Mouse (Mus musculus): ENCODE data around the gene Krtap17-1.

The Krtap17-1 gene

DNA sequence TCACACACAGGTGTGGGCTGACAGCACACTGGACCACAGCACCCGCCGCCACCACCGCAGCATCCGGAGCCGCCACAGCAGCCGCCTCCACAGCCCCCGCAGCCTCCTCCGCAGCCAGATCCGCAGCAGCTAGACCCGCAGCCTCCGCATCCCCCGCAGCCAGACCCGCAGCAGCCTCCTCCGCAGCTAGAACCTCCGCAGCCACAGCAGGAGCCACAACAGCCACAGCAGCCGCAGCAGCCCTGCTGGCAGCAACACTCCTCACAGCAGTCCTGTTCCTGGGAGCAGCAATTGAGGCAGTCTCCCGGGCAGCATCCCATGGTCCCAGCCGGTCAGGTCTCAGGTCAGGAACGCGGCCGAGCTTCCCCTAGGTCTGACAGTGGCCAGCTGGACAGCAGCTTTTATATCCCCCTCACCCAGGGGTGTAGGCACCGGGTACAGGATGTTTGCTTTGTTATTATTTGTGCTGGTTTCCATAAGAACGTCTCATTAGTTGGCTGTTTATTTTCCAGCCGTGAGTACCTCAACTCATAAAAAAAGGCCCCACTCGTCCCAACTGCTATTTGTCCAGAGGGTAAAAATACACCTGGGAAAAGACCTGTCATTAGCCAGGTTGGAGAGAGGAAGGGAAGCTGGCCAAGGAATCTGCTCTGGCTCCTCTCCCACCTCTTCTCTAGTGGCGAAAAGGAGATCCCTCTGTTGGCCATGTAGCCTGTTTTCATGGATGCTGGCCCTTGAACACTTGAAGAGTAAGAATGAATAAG is at the start of gene Krtap17-1:
TSS of gene Krtap17-1 (minus strand) at position 375 of the 764 bp plus-strand sequence.
- no peak for DNase-seq (ENCODE audit: low spot score)

DNA sequence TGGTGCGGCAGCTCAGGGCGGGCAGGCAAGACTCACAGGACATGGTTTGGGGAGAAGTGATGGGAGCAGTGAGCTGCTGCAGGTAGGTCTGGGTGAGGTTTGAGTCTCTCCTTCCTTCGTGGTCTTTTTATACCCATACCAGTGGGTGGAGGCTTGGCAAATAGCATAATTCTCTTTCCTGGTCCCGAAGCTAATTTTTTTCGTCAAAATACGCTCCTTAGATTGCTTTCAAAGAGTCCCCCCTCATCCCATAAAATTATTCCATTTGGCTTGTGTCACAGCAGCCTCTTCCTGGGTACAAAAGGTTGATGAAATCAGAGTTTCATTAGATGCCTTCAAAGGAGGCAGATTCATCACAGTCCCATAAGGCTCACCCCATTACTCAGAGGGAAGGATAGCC is 47.7 kb upstream of the Krtap17-1 start, which contains the start of gene Krt34:
TSS of gene Krt34 (minus strand) at position 101 of the 400 bp plus-strand sequence.
- DNase-seq (ENCODE audit: low spot score) = no peak

DNA sequence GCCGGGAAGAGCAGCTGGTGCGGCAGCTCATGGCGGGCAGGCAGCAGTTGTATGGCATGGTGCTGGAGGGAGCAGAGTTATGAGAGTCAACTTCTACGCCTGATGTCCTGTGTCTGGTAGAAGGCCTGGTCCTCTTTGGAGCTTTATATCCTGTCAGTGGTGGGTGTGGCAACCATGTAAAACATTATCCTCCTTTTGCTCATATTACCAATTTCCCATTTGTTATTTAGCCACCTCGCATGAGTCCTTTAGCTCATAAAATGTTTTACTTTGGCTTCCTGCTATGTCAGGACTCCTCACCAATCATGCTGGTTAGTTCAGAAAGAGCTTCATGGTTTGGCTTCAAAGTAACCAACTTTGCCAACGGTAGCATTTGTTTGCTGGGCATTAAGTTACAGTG is 36.0 kb upstream of the Krtap17-1 start, which contains the start of gene Krt33b:
TSS of gene Krt33b (minus strand) at position 101 of the 400 bp plus-strand sequence.
- no peak for DNase-seq (ENCODE audit: low spot score)

DNA sequence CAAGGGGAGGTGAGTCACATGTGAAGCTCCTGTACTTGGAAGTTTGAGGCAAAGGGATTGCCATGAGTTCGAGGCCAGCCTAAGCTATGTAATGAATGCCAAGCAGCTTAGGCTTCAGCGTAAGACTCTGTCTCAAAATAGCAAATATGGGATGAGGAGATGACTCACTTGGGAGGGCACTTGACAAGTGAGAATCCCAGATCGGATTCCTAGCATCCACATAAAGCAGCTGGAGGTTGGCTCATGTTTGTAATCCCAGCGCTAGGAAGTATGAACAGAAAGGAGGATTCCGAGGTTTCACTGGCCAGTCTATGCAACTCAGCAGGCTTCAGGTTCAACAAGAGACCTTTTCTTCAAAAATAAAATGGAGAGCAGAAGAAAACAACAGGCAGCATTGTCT is 27.6 kb upstream of the Krtap17-1 start:
- no peak for DNase-seq (ENCODE audit: low spot score)

DNA sequence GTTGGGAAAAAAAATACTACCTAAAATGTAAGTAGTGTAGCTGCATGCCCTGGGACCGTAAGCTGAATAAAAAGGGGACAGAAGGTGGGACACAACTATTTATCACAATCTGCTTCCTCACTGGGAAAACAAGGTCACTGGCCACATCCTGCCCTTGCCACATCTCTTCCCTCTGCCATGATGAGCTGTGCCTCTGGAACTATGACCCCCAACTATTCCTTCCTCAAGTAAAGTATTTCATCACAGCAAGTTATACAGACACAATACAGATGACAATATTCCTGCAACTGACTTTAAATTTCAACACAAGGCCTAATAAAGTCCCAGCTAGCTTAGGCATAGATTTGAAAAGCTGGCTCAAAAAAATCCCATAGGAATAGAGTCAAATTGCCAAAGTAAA is 25.7 kb upstream of the Krtap17-1 start:
- DNase-seq (ENCODE audit: low spot score) = no peak

DNA sequence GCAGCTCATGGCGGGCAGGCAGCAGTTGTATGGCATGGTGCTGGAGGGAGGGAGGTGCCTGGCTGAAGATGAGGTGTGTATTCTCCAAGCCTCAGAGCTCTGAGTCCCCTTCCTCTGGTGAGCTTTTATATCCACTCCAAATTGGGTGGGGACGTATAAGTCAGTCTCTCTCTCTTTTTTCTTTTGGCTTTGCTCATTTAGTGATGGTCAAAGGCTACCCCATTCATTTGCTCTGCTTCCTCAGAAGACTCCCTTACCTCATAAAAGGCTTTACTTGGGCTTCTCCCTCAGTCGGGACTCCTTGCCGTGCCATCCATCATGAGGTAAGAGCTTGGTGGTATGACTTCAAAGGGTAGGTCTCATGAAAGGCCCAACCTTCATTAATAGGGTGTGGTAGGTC is 22.3 kb upstream of the Krtap17-1 start, which contains the start of gene Krt33a:
TSS of gene Krt33a (minus strand) at position 101 of the 400 bp plus-strand sequence.
- DNase-seq (ENCODE audit: low spot score) = no peak

DNA sequence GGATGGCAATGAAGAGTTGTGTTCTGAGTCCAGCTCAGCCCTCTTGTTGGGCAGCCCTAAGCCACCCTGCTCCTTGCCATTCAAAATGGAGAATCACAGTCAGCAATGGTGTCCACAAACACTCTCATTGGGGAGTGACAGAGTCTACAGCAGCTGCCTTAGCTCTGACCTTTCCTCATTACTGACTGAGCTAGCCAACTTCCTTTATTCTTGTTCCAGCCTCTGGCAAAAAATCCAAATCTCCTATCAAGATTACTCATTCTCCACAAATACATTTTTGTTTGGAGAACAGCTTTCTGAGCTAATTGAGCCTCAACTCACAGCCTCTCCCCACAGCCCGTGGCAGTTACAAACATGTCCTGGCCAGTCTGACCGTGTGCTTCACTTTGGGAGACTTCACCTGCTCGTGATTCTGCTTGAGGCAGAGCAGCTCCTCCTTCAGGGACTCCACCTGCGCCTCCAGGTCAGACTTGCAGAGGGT is 19.9 kb upstream of the Krtap17-1 start:
- no peak for DNase-seq (ENCODE audit: low spot score)

DNA sequence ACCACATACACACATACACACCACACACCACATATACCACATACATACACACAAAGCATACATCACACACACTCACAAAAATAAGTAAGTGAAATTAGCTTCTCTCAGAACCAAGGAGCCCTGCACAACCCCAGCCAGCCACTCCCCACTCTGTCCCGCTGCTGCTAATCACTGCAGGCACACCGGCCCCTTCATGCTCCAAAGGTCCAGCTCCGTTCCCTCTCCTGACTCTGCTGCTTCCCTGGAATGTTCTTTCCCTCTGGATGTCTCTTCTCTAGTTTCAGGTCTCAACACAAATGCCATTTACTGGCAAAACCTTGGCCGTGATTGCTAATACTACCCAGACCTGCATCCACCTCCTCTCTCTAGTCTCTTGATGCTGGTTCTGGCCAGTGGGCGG is 16.9 kb upstream of the Krtap17-1 start:
- DNase-seq (ENCODE audit: low spot score) = no peak

DNA sequence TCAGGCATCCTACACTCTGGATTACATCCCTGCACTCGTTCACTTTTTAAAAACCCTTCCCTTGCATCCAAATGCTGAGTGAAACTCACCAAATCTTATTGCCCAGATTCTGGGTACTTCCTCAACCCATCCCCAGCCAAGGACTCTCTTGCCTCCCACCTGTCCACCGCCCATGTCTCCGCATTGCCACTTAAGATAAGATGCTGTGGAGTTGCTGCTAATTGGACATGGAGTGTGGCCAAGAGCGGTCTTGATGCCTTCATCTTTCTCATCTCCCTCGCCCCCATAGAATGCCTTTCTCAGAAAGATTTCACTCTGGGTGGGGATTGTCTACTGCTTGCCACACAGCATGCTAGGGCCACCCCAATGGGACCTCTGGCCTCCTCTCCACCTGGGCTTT is 14.5 kb upstream of the Krtap17-1 start:
- no peak for DNase-seq (ENCODE audit: low spot score)

DNA sequence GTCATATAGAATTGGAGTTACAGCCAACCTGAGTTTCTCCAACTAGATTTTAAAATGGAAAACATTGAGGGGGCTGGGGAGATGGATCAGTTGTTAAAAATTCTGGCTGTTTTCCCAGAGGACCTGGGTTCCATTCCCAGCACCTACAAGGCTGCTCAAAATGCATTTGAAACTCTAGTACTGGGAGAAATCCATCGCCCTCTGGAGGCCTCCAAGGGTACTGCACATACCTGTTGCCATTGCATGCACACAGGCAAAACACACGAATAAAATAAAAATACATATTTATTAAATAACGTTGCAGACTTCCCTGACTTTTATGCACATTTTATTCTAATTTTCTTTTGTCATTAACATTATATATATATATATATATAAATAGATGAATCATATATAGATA is 12.8 kb upstream of the Krtap17-1 start:
- DNase-seq (ENCODE audit: low spot score) = no peak

DNA sequence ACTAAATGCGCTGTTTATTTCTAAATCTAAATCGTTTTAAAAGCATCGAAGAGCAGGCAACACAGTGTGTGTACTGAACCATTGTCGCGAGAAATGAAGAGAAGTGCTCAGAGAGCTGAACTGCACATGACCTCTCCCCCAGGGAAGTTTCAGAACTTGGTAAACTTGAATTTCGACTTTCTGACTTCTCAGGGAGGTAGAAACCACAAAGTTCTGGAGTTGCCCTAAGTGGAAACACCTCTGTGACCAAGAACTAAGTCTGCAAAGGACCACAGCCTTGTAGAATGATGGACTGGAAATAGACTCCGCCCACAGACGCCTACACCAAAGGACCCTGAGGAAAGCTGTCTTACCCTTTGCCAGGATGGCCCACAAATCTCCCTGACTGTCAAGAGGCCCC is 12.1 kb upstream of the Krtap17-1 start:
- no peak for DNase-seq (ENCODE audit: low spot score)

DNA sequence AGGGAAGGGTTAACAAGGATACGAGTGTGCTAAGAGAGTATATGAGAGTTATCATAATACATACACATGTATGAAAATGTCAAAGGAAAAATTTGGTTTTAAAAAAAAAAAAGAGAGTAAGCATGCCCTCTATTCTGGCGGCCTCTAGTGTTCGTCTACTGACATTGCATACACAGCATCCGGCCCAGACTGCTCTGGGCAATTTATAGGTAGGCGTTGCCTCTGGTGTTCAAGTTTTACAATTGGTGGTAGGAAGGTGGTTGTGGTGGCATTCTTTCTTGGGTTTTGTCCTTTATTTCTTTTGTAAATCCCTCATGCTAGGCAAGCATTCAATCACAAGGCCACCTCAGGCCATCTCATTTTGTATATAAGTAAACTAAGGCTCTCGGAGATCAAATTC is 11.1 kb upstream of the Krtap17-1 start:
- no peak for DNase-seq (ENCODE audit: low spot score)

DNA sequence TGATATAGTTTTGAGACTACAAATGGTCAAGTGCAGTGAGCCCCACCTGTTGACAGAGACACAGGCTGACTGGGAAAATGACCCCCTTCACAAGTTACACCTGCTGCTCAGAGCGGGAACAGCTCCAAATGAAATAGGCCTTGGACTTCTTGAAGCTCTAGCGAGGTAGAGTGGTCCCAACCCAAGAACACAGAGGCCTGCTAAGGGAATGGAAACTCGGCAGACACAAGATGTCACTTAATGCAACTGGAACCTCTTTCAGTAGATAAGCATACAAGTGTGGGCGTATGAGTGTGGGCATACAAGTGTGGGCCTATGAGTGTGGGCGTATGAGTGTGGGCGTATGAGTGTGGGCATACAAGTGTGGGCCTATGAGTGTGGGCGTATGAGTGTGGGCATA is 5.3 kb upstream of the Krtap17-1 start:
- no peak for DNase-seq (ENCODE audit: low spot score)

DNA sequence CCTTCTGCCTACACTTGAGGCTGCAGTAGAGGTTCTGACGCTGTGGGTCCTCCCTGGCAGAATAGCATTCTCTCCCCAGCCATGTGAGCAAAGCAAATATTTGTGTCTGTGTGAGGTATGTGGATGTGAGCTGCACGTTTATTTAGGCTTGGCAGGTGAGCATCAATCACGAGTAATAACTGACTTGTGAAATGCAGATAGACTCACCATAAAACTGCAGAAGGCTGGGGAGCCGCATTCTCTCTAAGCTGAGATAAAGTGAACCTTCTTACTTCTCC is 529 bp upstream of the Krtap17-1 start:
- DNase-seq (ENCODE audit: low spot score) = no peak

DNA sequence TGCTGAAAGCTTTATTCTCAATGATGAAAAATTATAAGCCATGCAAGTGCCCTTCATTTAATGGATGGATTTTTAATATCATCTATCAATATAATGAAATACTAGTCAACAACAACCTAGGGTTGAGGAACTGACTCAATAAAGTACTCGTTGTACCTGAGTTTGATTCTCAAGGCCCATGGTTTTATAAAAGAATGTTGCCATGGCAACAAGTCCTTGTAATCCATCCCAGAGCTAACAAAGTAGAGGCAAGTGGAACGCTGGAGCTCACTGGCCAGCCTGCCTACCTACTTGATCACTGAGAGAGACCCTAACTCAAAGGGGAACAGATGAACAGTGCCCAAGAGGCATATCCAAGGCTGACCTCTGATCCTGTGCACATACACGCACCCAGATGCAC is 3.2 kb downstream of the Krtap17-1 start:
- no peak for DNase-seq (ENCODE audit: low spot score)

DNA sequence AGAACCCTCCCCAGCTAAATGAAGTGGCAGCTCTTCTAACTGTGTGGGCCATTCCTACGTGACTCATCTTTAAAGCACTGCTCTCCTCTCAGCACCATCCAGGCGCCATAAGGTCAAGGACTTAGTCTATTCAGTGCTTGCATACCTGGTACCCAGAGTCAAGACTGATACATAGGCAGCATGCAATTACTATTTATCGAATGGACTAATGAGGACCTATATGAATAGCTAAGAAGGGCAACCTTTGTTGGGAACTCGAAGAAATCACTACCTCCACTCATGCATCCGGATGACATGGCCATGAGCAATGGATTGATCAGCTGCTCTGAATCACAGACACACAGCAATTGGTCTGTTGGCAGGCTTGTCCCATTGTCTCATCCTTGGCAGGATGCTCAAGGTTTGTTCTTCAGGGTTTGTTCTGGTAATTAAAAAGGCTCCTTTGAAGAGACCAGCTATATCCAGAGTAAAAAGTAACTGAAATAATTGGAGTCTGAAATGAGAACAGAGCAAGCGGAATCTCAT is 3.9 kb downstream of the Krtap17-1 start:
- no peak for DNase-seq (ENCODE audit: low spot score)

DNA sequence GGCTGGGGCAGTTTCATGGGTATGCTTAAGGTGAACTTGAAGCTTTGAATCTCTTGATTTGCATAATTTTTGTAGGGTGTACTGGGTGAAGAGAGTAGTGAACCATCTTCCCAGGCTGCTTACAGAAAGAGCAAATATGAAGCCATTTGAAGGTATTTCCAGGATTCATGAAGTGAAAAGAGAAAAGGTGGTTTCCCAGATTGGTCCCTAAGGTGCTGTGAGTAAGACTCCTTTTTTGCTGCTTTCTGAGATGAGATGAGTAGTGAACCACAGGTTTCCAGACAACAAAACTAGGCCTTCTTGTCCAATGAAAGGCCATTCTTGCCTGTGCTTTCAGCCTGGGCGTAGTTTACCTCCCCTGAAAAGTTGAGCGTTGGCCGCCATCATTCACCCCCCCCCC is 5.3 kb downstream of the Krtap17-1 start:
- DNase-seq (ENCODE audit: low spot score) = no peak

DNA sequence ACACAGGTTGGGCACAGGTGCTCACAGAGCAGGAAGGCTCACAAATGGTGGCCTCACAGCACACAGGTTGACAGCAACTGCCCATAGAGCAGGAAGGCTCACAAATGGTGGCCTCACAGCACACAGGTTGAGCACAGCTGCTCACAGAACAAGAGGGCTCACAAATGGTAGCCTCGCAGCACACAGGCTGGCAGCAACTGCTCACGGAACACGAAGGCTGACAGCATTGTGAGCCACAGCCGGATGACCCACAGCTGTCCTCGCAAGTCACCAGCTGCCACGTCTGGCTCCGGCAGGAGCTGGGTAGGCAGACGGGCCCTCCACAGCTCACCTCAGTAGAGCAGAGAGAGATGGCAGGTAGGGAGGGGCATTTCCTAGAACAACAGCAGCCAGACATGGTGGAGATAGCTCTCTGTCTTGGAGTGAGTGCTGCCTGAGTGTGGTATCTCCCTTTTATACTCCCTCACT is 7.6 kb downstream of the Krtap17-1 start, which contains the start of gene Krtap16-1:
TSS of gene Krtap16-1 (minus strand) at position 418 of the 468 bp plus-strand sequence.
- DNase-seq (ENCODE audit: low spot score) = no peak

DNA sequence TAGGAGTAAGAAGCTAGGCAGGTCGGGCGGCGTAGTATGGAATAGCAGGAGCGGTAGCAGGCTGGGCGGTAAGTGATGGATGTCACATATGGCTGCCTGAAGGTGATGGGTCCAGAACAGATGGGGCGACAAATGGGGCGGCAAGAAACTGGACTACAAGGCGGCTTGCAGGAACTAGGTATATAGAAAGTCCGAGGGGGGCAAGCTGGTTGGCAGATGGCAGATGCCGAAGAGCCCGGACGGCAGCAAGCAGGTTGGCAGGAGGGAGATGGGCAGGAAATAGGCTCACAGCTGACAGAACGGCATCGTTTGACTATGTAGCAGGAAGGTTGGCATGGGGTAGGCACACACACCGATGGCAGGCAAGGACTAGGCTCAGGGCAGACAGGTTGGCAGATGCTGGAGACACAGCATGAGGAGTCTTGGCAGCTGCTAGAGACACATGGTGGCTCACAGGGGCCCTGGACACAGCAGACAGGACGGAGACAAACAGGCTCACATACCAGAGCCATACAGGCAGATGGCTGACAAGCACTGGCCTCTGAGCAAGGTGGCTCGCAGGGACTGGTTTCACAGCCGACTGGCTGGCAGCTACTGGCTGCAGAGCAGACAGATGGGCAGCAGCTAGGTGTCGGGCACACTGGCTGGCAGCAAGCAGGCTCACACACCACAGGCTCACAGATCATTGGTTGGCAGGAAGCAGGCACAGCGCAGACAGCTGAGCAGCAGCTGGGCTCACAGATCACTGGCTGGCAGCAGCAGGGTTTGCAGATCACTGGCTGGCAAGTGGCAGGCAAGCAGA is 8.3 kb downstream of the Krtap17-1 start:
- no peak for DNase-seq (ENCODE audit: low spot score)

DNA sequence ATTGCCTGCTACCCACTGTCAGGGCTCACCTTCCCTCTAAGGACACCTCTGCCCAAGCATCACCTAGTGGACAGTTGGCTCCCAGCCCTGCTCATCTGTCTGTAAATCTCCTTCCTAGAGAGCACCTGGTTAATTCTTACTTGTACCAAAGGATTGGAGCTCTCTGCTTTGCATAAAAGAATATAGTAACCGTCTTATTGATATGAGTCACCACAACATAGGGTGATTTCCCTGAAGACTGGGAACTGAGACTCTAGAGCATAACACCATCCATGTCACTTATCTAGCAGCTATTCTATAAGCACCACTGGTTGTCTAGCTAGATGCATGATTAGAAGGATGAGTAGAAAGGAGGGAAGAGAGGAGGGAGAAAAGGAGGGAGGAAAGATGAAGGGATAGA is 10.4 kb downstream of the Krtap17-1 start:
- DNase-seq (ENCODE audit: low spot score) = no peak

DNA sequence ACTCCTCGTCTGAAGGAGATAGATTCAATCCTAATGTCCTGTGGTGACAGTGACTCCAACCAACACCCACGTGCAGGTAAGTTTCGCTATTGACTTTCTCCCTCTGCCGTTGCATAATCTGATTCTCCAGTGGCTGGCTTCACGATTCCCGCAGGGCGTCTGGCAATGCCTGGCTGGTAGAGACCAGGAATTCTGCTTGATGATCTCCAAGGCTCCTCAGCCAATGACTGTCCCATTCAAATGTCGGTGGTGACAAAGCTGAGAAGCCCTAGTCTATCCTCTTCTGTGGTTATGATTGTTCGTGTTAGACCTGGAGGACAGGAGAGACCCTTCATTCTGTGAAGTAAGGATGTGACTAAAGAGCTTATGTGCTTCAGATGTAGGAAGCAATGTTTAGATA is 11.1 kb downstream of the Krtap17-1 start:
- no peak for DNase-seq (ENCODE audit: low spot score)

DNA sequence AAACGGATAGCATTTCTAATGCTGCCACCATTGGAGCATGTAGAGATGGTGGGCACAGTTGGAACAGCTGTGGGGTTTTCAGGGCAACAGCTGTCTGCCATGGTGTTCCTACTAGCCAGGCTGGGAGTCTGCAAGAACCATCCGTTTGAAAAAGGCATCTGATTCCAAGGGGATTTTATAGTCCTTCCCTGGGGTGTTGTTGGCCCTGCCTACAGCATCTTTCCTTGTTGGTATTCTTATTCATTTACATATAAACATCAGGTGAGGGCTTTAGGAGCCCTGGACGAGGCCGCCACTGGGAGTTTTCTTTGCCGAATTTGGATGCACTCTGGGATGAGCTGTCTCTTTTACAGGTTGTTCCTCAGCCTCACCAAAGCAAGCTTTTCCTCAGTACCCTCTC is 14.8 kb downstream of the Krtap17-1 start, which contains the start of gene Krtap29-1:
TSS of gene Krtap29-1 (minus strand) at position 101 of the 400 bp plus-strand sequence.
- DNase-seq (ENCODE audit: low spot score) = no peak

DNA sequence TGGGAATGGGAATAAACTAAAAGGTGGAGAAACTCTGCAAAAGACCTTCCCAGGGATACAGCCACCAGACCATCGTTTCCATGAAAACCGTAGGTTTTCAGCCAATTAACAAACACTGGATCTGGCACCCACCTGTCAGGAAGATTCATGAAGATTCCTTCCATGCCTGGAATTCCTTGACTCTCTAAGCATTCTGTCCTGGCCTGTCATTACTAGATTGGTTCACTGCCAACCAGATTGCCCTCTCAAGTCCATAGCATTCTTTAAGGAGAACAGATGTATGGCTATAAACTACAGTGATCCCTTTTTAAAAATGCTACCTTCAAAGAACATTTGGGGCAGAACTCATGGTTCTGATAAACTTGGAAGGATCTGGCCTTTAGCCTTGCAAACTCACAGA is 27.8 kb downstream of the Krtap17-1 start:
- no peak for DNase-seq (ENCODE audit: low spot score)
